Mouse (Mus musculus) forebrain, embryonic 16.5 days (tissue): ENCODE measurements at regions not wholly inside any gene's neighbourhood (a gene's known extent, or its start where the extent isn't known, plus 50 kb on each side); places are given as distances from the start of the nearest gene placed in this dataset.

ENCODE experiments used
- ATAC-seq: fragments of 200-750 bp; cut with Nextera tagmentation; 2 replicates; pipeline ENCODE4 v1.8.0; 2017; ENCODE audit warnings: mild to moderate bottlenecking, moderate library complexity
- H3K27ac ChIP-seq: fragments of 300-500 bp; sonication (generic); 2 replicates; pipeline ENCODE4 v1.5.1; 2014; ENCODE audit warnings: low read length, control low read depth
- H3K27me3 ChIP-seq: fragments of 300-500 bp; sonication (generic); replicated peaks from 2 replicates; pipeline ENCODE4 v1.6.1; 2014; ENCODE audit warnings: low read length; ENCODE audit not compliant: control insufficient read depth, insufficient read depth
- H3K36me3 ChIP-seq: fragments of 300-500 bp; sonication (generic); 2 replicates; pipeline ENCODE4 v1.6.1; 2014; ENCODE audit not compliant: control insufficient read depth, insufficient read depth
- H3K4me1 ChIP-seq: fragments of 300-500 bp; sonication (generic); replicated peaks from 2 replicates; pipeline ENCODE4 v1.6.1; 2014; ENCODE audit warnings: low read length; ENCODE audit not compliant: control insufficient read depth, insufficient read depth
- H3K4me2 ChIP-seq: fragments of 300-500 bp; sonication (generic); 2 replicates; pipeline ENCODE4 v1.6.1; 2014; ENCODE audit warnings: mild to moderate bottlenecking, low read length, control low read depth
- H3K4me3 ChIP-seq: fragments of 300-500 bp; sonication (generic); replicated peaks from 2 replicates; pipeline ENCODE4 v1.5.1; 2014; ENCODE audit warnings: mild to moderate bottlenecking, low read length, control low read depth
- H3K9ac ChIP-seq: fragments of 300-500 bp; sonication (generic); replicated peaks from 2 replicates; pipeline ENCODE4 v1.6.1; 2014; ENCODE audit warnings: low read depth, low read length, control low read depth
- H3K9me3 ChIP-seq: fragments of 300-500 bp; sonication (generic); 2 replicates; pipeline ENCODE4 v1.6.1; 2016; ENCODE audit warnings: low read length; ENCODE audit not compliant: control insufficient read depth
- WGBS: fragments of 180-500 bp; shearing (Covaris S2); extraction: QIAGEN DNeasy Blood & Tissue Kit; methylation state at CpG from one replicate; pipeline ENCODE4 v1.1.7; 2014; 5-methylcytosine and 5-hydroxymethylcytosine counted together

- Histone ChIP-seq H3K9ac (no peak overlapping the region), H3K9me3 (no peaks in the 10 kb centered on the region), H3K4me3 (no peak overlapping the region), H3K36me3 (no peaks in the 10 kb centered on the region), H3K27ac (no peak overlapping the region), H3K4me1 (peaks cover 7% of the 10 kb centered on the region), H3K27me3 (no peaks in the 10 kb centered on the region), H3K4me2 (no peak overlapping the region)
- ATAC-seq, result no peak
- 72% methylated on average over 7 of the region's 7 CpGs for WGBS
Observed at GRCm38 (mm10) chr6:127269525-127270044, 117.6 kb upstream of the Ccnd2 start.

GRCm38 (mm10) chr6:127270774-127271173 is 118.8 kb upstream of the Ccnd2 start:
- no peak overlapping the region for H3K4me3 ChIP-seq
- no peak overlapping the region for H3K27ac ChIP-seq
- no peaks in the 10 kb centered on the region for H3K9me3 ChIP-seq
- H3K4me2 ChIP-seq, result no peak overlapping the region
- no peak for ATAC-seq
- no peaks in the 10 kb centered on the region for H3K36me3 ChIP-seq
- H3K4me1 ChIP-seq, result peaks cover 6% of the 10 kb centered on the region
- no peaks in the 10 kb centered on the region for H3K27me3 ChIP-seq
- WGBS, result 92% methylated on average over 9 of the region's 9 CpGs
- H3K9ac ChIP-seq, result no peak overlapping the region

GRCm38 (mm10) chr6:127271418-127271817 is 119.4 kb upstream of the Ccnd2 start:
- Histone ChIP-seq H3K36me3 (no peaks in the 10 kb centered on the region), H3K27me3 (no peaks in the 10 kb centered on the region), H3K9ac (no peak overlapping the region), H3K4me1 (peaks cover 2% of the 10 kb centered on the region), H3K27ac (no peak overlapping the region), H3K4me3 (no peak overlapping the region), H3K9me3 (no peaks in the 10 kb centered on the region), H3K4me2 (no peak overlapping the region)
- ATAC-seq, result no peak
- WGBS, result 96% methylated on average over 3 of the region's 3 CpGs

GRCm38 (mm10) chr6:127272630-127273029 is 120.6 kb upstream of the Ccnd2 start:
- no peak overlapping the region for H3K4me2 ChIP-seq
- H3K4me3 ChIP-seq, result no peak overlapping the region
- no peaks in the 10 kb centered on the region for H3K27me3 ChIP-seq
- H3K36me3 ChIP-seq, result no peaks in the 10 kb centered on the region
- no peak for ATAC-seq
- H3K4me1 ChIP-seq, result no peaks in the 10 kb centered on the region
- no peak overlapping the region for H3K9ac ChIP-seq
- H3K9me3 ChIP-seq, result no peaks in the 10 kb centered on the region
- 67% methylated on average over 7 of the region's 7 CpGs for WGBS
- H3K27ac ChIP-seq, result no peak overlapping the region

- Histone ChIP-seq H3K4me1 (no peaks in the 10 kb centered on the region), H3K27me3 (no peaks in the 10 kb centered on the region), H3K9me3 (no peaks in the 10 kb centered on the region), H3K27ac (no peak overlapping the region), H3K4me3 (no peak overlapping the region), H3K9ac (no peak overlapping the region), H3K36me3 (no peaks in the 10 kb centered on the region), H3K4me2 (no peak overlapping the region)
- 91% methylated on average over 9 of the region's 9 CpGs for WGBS
- ATAC-seq, result no peak
Observed at GRCm38 (mm10) chr6:127274732-127275429, 122.9 kb upstream of the Ccnd2 start.

GRCm38 (mm10) chr6:127275430-127275784 is 123.4 kb upstream of the Ccnd2 start:
- H3K4me3 ChIP-seq, result no peak overlapping the region
- H3K4me2 ChIP-seq, result no peak overlapping the region
- no peaks in the 10 kb centered on the region for H3K27me3 ChIP-seq
- 94% methylated on average over 2 of the region's 2 CpGs for WGBS
- ATAC-seq, result no peak
- no peaks in the 10 kb centered on the region for H3K4me1 ChIP-seq
- H3K9ac ChIP-seq, result no peak overlapping the region
- H3K9me3 ChIP-seq, result no peaks in the 10 kb centered on the region
- H3K27ac ChIP-seq, result no peak overlapping the region
- H3K36me3 ChIP-seq, result no peaks in the 10 kb centered on the region

GRCm38 (mm10) chr6:127276362-127276761 is 124.4 kb upstream of the Ccnd2 start:
- Histone ChIP-seq H3K4me1 (no peaks in the 10 kb centered on the region), H3K4me3 (no peak overlapping the region), H3K27me3 (no peaks in the 10 kb centered on the region), H3K36me3 (no peaks in the 10 kb centered on the region), H3K9ac (no peak overlapping the region), H3K4me2 (no peak overlapping the region), H3K9me3 (no peaks in the 10 kb centered on the region), H3K27ac (no peak overlapping the region)
- ATAC-seq, result peak; percentile 63
- 86% methylated on average over 4 of the region's 4 CpGs for whole genome bisulfite sequencing

- H3K4me3 ChIP-seq, result no peak overlapping the region
- H3K27ac ChIP-seq, result no peak overlapping the region
- no peak overlapping the region for H3K4me2 ChIP-seq
- H3K36me3 ChIP-seq, result no peaks in the 10 kb centered on the region
- 79% methylated on average over 4 of the region's 4 CpGs for WGBS
- H3K9ac ChIP-seq, result no peak overlapping the region
- H3K4me1 ChIP-seq, result no peaks in the 10 kb centered on the region
- H3K27me3 ChIP-seq, result no peaks in the 10 kb centered on the region
- no peak for ATAC-seq
- H3K9me3 ChIP-seq, result no peaks in the 10 kb centered on the region
Observed at GRCm38 (mm10) chr6:127278402-127278801, 126.4 kb upstream of the Ccnd2 start.

- no peak for ATAC-seq
- Histone ChIP-seq H3K4me3 (no peak overlapping the region), H3K9ac (no peak overlapping the region), H3K27me3 (no peaks in the 10 kb centered on the region), H3K4me1 (no peaks in the 10 kb centered on the region), H3K36me3 (no peaks in the 10 kb centered on the region), H3K27ac (no peak overlapping the region), H3K4me2 (no peak overlapping the region), H3K9me3 (no peaks in the 10 kb centered on the region)
- WGBS, result 83% methylated on average over 6 of the region's 6 CpGs
Observed at GRCm38 (mm10) chr6:127284226-127284625, 132.2 kb upstream of the Ccnd2 start.
